8 mouse cellular contexts compared by ENCODE assay signal in the genomic region with DNA sequence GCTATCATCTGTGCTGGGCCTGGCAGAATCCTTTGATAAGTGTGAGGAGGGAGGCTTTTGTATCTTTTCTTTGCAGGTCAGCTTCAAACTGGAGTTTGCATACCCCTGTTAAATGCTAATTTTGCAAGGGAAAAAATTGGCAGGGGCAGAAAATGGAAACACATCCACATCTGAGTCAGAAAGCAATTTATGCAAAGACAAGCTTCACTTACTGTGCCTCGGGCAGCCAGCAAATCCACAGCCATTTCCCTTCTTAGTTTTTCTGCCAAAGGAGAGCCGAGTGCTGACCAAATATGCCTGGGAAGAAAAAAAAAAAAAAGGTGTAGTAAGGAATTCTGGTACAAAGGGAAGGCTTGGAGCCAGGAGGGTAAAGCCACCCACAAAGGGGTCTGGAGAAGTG. TPM values are rescaled to one million over a fixed set of nuclear protein-coding genes. Genes with fewer than 3 reads are reported as not detected.
DNase-seq lines count a peak whose midpoint lies in the region; ATAC-seq and TF ChIP-seq lines count a peak whose summit lies in the region.

No protein-coding gene starts in this region.

- H3K79me2 ChIP-seq in heart, adult 2 months (replicated peaks; ENCODE audit: control insufficient read depth, insufficient read depth, low read length), result no peaks in the 10 kb centered on the region

- no peak overlapping the region for H3K4me3 ChIP-seq in heart, postnatal 0 days (ENCODE audit: low read depth, low read length)
- no peak overlapping the region for H3K4me3 ChIP-seq in heart, adult 2 months
- H3K4me3 ChIP-seq in embryonic facial prominence, embryonic 15.5 days (replicated peaks), result peak overlapping the region; percentile 93
- H3K4me3 ChIP-seq in midbrain, postnatal 0 days (ENCODE audit: low read depth, low read length), result peak overlapping the region; percentile 75

- no peaks in the 10 kb centered on the region for H3K27me3 ChIP-seq in heart, postnatal 0 days (ENCODE audit: control insufficient read depth, insufficient read depth, low read length)
- no peaks in the 10 kb centered on the region for H3K27me3 ChIP-seq in heart, adult 2 months (ENCODE audit: control insufficient read depth, insufficient read depth, low read length)
- no peaks in the 10 kb centered on the region for H3K27me3 ChIP-seq in embryonic facial prominence, embryonic 15.5 days
- no peaks in the 10 kb centered on the region for H3K27me3 ChIP-seq in midbrain, postnatal 0 days (ENCODE audit: insufficient read depth, low read length)

- no peak overlapping the region for H3K27ac ChIP-seq in heart, postnatal 0 days (ENCODE audit: low read depth)
- no peak overlapping the region for H3K27ac ChIP-seq in heart, adult 2 months
- peak overlapping the region; percentile 86 for H3K27ac ChIP-seq in embryonic facial prominence, embryonic 15.5 days (replicated peaks)
- H3K27ac ChIP-seq in midbrain, postnatal 0 days (ENCODE audit: low read depth, low read length), result no peak overlapping the region

- H3K36me3 ChIP-seq in heart, postnatal 0 days (replicated peaks; ENCODE audit: control insufficient read depth, insufficient read depth, low read length), result peaks cover 16% of the 10 kb centered on the region
- no peaks in the 10 kb centered on the region for H3K36me3 ChIP-seq in heart, adult 2 months (ENCODE audit: control insufficient read depth, insufficient read depth, low read length)
- H3K36me3 ChIP-seq in embryonic facial prominence, embryonic 15.5 days, result peaks cover 39% of the 10 kb centered on the region
- H3K36me3 ChIP-seq in midbrain, postnatal 0 days (ENCODE audit: insufficient read depth, low read length), result peaks cover 23% of the 10 kb centered on the region

- peak overlapping the region; percentile 85; the same call in 1 of the 2 replicates for H3K4me2 ChIP-seq in heart, postnatal 0 days (ENCODE audit: low read depth, low read length)
- H3K4me2 ChIP-seq in embryonic facial prominence, embryonic 15.5 days (replicated peaks), result peak overlapping the region; percentile 59
- peak overlapping the region; percentile 71 for H3K4me2 ChIP-seq in midbrain, postnatal 0 days (ENCODE audit: low read depth, low read length, poor library complexity, severe bottlenecking)

- no peaks in the 10 kb centered on the region for H3K4me1 ChIP-seq in heart, postnatal 0 days (ENCODE audit: control insufficient read depth, insufficient read depth)
- H3K4me1 ChIP-seq in heart, adult 2 months (ENCODE audit: control insufficient read depth, insufficient read depth, low read length), result no peaks in the 10 kb centered on the region
- H3K4me1 ChIP-seq in embryonic facial prominence, embryonic 15.5 days, result peaks cover 15% of the 10 kb centered on the region
- peaks cover 7% of the 10 kb centered on the region; the same call in 1 of the 2 replicates for H3K4me1 ChIP-seq in midbrain, postnatal 0 days (ENCODE audit: insufficient read depth, low read length)

- TF ChIP-seq POLR2A in heart, adult 2 months (IDR thresholded peaks at IDR 0.05; ENCODE audit: insufficient read depth, low read depth, low read length), result no peak

- ATAC-seq in heart, postnatal 0 days (ENCODE audit: insufficient read depth, low read depth), result no peak
- no peak for ATAC-seq in embryonic facial prominence, embryonic 15.5 days (ENCODE audit: insufficient number of reproducible peaks, low FRiP score, low TSS enrichment, low read depth)
- ATAC-seq in midbrain, postnatal 0 days (ENCODE audit: low FRiP score), result no peak

- no peak overlapping the region for H3K9ac ChIP-seq in heart, postnatal 0 days (replicated peaks; ENCODE audit: low read depth, low read length)
- no peak overlapping the region for H3K9ac ChIP-seq in heart, adult 2 months (ENCODE audit: low read depth, low read length)
- no peak overlapping the region for H3K9ac ChIP-seq in embryonic facial prominence, embryonic 15.5 days
- 0 out of 2 replicates have a peak overlapping the region, but pooled peaks have one; percentile 91 for H3K9ac ChIP-seq in midbrain, postnatal 0 days (replicated peaks; ENCODE audit: low read length, poor library complexity, severe bottlenecking)

- no peak for TF ChIP-seq CTCF in heart, postnatal 0 days (IDR thresholded peaks at IDR 0.05; ENCODE audit: low read depth)
- no peak for TF ChIP-seq CTCF in heart, adult 2 months (IDR thresholded peaks at IDR 0.05)
- no peak for TF ChIP-seq CTCF in midbrain, postnatal 0 days (IDR thresholded peaks at IDR 0.05)

- no peak for DNase-seq in heart, postnatal 0 days (ENCODE audit: low spot score)
- DNase-seq in heart, adult 2 months, result no peak
- peak; percentile 25 for DNase-seq in kidney, adult 9 months
- no peak for DNase-seq in midbrain, postnatal 0 days (ENCODE audit: low spot score)
- no peak for DNase-seq in cerebellum, postnatal 14 days
- no peak for DNase-seq in cerebellum, adult 18-20 months
- DNase-seq in layer of hippocampus, postnatal 36 days, result no peak

- WGBS in heart, postnatal 0 days, result 65% methylated on average over 2 of the region's 2 CpGs
- WGBS in heart, adult 2 months, result 36% methylated on average over 2 of the region's 2 CpGs
- WGBS in embryonic facial prominence, embryonic 15.5 days, result 22% methylated on average over 2 of the region's 2 CpGs
- WGBS in midbrain, postnatal 0 days, result 33% methylated on average over 2 of the region's 2 CpGs

- intact Hi-C loops in heart, adult 2 months (cut with DNase I), result loop anchor here (2.0 to 5.0 kb wide), 3 partner anchors 61 to 233 kb away; a partner anchor contains a TSS

- no peaks in the 10 kb centered on the region for H3K9me3 ChIP-seq in heart, postnatal 0 days (replicated peaks; ENCODE audit: control insufficient read depth, low read length)
- H3K9me3 ChIP-seq in embryonic facial prominence, embryonic 15.5 days (replicated peaks), result no peaks in the 10 kb centered on the region; the same call in 1 of the 2 replicates
- no peaks in the 10 kb centered on the region for H3K9me3 ChIP-seq in midbrain, postnatal 0 days (ENCODE audit: low read length)

- TF ChIP-seq EP300 in heart, postnatal 0 days (IDR thresholded peaks at IDR 0.05; ENCODE audit: low read depth), result no peak
- no peak for TF ChIP-seq EP300 in heart, adult 2 months (IDR thresholded peaks at IDR 0.05; ENCODE audit: insufficient read depth, low read depth, low read length)

RNA-seq across cellular contexts. Expression of a gene that starts 1.3 kb away (rescaled TPM):
- total RNA-seq in heart, postnatal 0 days (2014; rRNA removed; ENCODE audit: low replicate concordance), result 4.4 and 6.0 TPM in 2 replicates
- polyA plus RNA-seq in heart, postnatal 0 days (2015; fragmentation: Nextera tagmentation; extraction: Ambion mirVana), result 3.6 TPM in 2 replicates
- 1 to 10 TPM; 2.9 to 4.1 TPM for total RNA-seq in heart, adult 2 months (2021)
- polyA plus RNA-seq in heart, adult 2 months (2012; rRNA removed), result 0.70 and 2.2 TPM in 2 replicates
- 34.2 and 35.1 TPM in 2 replicates for polyA plus RNA-seq in embryonic facial prominence, embryonic 15.5 days (2015; fragmentation: Nextera tagmentation; extraction: Ambion mirVana)
- total RNA-seq in midbrain, postnatal 0 days (2014; rRNA removed), result 41.9 and 44.6 TPM in 2 replicates
- 34.1 and 38.3 TPM in 2 replicates for polyA plus RNA-seq in midbrain, postnatal 0 days (2015; fragmentation: Nextera tagmentation; extraction: Ambion mirVana)
- total RNA-seq in layer of hippocampus, postnatal 36 days (2021), result 10 to 100 TPM; 51.4 to 52.3 TPM

RNA-seq across cellular contexts. Expression of a gene that starts 15.1 kb away (rescaled TPM):
- total RNA-seq in heart, postnatal 0 days (2014; rRNA removed; ENCODE audit: low replicate concordance), result 0.38 TPM in 1 of 2 replicates, not detected in the other
- 0.66 and 0.72 TPM in 2 replicates for polyA plus RNA-seq in heart, postnatal 0 days (2015; fragmentation: Nextera tagmentation; extraction: Ambion mirVana)
- 1 to 10 TPM; 1.4 to 1.7 TPM for total RNA-seq in heart, adult 2 months (2021)
- 0.37 and 0.53 TPM in 2 replicates for polyA plus RNA-seq in heart, adult 2 months (2012; rRNA removed)
- 0.81 and 0.95 TPM in 2 replicates for polyA plus RNA-seq in embryonic facial prominence, embryonic 15.5 days (2015; fragmentation: Nextera tagmentation; extraction: Ambion mirVana)
- total RNA-seq in midbrain, postnatal 0 days (2014; rRNA removed), result 2.7 and 4.1 TPM in 2 replicates
- 1.2 and 1.4 TPM in 2 replicates for polyA plus RNA-seq in midbrain, postnatal 0 days (2015; fragmentation: Nextera tagmentation; extraction: Ambion mirVana)
- 1 to 10 TPM; 3.3 to 5.0 TPM for total RNA-seq in layer of hippocampus, postnatal 36 days (2021)

RNA-seq across cellular contexts. Expression of a gene that starts 24.3 kb away (rescaled TPM):
- not detected in 2 replicates for total RNA-seq in heart, postnatal 0 days (2014; rRNA removed; ENCODE audit: low replicate concordance)
- polyA plus RNA-seq in heart, postnatal 0 days (2015; fragmentation: Nextera tagmentation; extraction: Ambion mirVana), result not detected in 2 replicates
- total RNA-seq in heart, adult 2 months (2021), result under 1 TPM in 1 of 2 experiments, not detected in 1; 0.07 TPM
- 0.06 TPM in 1 of 2 replicates, not detected in the other for polyA plus RNA-seq in heart, adult 2 months (2012; rRNA removed)
- polyA plus RNA-seq in embryonic facial prominence, embryonic 15.5 days (2015; fragmentation: Nextera tagmentation; extraction: Ambion mirVana), result 0.33 and 0.39 TPM in 2 replicates
- total RNA-seq in midbrain, postnatal 0 days (2014; rRNA removed), result not detected in 2 replicates
- not detected in 2 replicates for polyA plus RNA-seq in midbrain, postnatal 0 days (2015; fragmentation: Nextera tagmentation; extraction: Ambion mirVana)
- total RNA-seq in layer of hippocampus, postnatal 36 days (2021), result not detected

Comparison
In these comparisons a context has a peak if more than half of its experiments do, and no peak if none do; other contexts are left out.
1. H3K4me3 ChIP-seq: peak in embryonic facial prominence, embryonic 15.5 days (single experiment) and midbrain, postnatal 0 days (single experiment); none in heart, postnatal 0 days (single experiment) and heart, adult 2 months (single experiment).
2. Peak in every context shown above with its lines, with median percentiles within 50 percentile points of each other: H3K4me2 ChIP-seq.